Mouse (Mus musculus) hindbrain, embryonic 12.5 days (tissue): ENCODE data around the gene Ikzf2. TPM values are rescaled to one million over a fixed set of nuclear protein-coding genes. Genes with fewer than 3 reads are reported as not detected.

Experiments
- ATAC-seq: fragments of 200-750 bp; cut with Nextera tagmentation; 2 replicates; pipeline ENCODE4 v1.8.0; 2017; ENCODE audit warnings: moderate TSS enrichment; ENCODE audit not compliant: low FRiP score
- H3K27ac ChIP-seq: fragments of 300-500 bp; sonication (generic); 2 replicates; pipeline ENCODE4 v1.5.1; 2016; ENCODE audit warnings: mild to moderate bottlenecking
- H3K27me3 ChIP-seq: fragments of 300-500 bp; sonication (generic); 2 replicates; pipeline ENCODE4 v1.6.1; 2016; ENCODE audit warnings: mild to moderate bottlenecking
- H3K36me3 ChIP-seq: fragments of 300-500 bp; sonication (generic); 2 replicates; pipeline ENCODE4 v1.6.1; 2016; ENCODE audit warnings: mild to moderate bottlenecking
- H3K4me1 ChIP-seq: fragments of 300-500 bp; sonication (generic); 2 replicates; pipeline ENCODE4 v1.6.1; 2016
- H3K4me2 ChIP-seq: fragments of 300-500 bp; sonication (generic); replicated peaks from 2 replicates; pipeline ENCODE4 v1.6.1; 2016; ENCODE audit warnings: mild to moderate bottlenecking
- H3K4me3 ChIP-seq: fragments of 300-500 bp; sonication (generic); 2 replicates; pipeline ENCODE4 v1.5.1; 2016; ENCODE audit warnings: mild to moderate bottlenecking
- H3K9ac ChIP-seq: fragments of 300-500 bp; sonication (generic); 2 replicates; pipeline ENCODE4 v1.6.1; 2016; ENCODE audit warnings: mild to moderate bottlenecking, moderate library complexity
- H3K9me3 ChIP-seq: fragments of 300-500 bp; sonication (generic); replicated peaks from 2 replicates; pipeline ENCODE4 v1.6.1; 2016; ENCODE audit warnings: mild to moderate bottlenecking
- WGBS: fragments of 180-500 bp; shearing (Covaris S2); methylation state at CpG from one replicate; pipeline ENCODE4 v1.1.7; 2016; 5-methylcytosine and 5-hydroxymethylcytosine counted together
- polyA plus RNA-seq: library from polyadenylated mRNA; unstranded; fragments of >200 nt; fragmentation: Nextera tagmentation; extraction: Ambion mirVana; gene quantifications from 2 replicates; pipeline ENCODE4 v1.2.1, GENCODE M21; 2016

The Ikzf2 gene
- 4.0 and 6.2 TPM in 2 replicates for polyA plus RNA-seq

DNA sequence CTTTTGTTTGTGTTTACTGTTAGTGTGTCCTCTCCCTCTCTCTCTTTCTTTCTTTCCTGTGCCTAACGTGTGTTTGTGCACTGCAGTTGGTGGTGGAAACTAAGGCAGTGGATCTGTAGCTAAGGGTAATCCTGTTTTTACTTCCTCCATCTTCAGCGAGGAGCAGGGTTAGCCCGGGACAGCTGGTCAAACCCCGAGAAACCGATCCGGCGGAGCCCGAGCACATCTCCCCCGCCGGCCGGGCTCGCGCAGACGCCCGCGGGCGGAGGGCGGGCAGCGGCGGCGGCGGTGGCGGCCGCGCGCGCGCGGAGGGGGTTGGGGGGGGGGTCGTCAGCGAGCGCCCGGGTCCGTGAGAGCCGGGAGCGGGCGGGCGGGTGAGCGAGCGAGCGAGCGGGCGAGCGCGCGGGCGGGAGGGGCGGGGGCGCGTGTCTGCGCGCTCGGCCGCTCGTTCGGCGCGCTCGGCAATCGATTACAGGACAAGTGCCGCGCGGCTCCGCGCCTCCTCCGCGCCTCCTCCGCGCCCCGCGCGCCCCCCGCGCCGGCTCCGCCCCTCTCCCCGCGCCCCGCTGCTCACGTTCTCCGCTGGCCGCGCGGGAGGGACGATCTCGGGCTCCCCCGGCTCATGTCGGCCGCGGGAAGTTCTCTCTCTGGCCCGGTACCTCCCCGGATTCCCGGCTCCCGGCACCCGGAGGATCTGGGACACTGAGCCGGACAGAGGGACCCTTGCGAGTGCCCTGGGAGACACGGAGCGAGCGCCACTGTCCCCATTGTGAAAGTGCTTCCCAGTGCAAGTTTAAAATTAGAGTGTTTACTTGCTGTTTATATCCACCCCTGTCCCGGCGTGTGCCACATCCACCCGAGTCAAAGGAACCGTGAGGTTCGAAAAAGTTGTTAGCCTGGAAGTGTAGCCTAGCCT is at the start of gene Ikzf2:
Gene Ikzf2 (minus strand): TSS at position 170 of the 916 bp plus-strand sequence.
- peak within 1 kb of the TSS; percentile 75 for H3K9ac ChIP-seq
- peak within 1 kb of the TSS; percentile 76 for H3K4me3 ChIP-seq
- peak within 1 kb of the TSS; percentile 85 for H3K27ac ChIP-seq
- H3K27me3 ChIP-seq = no peaks in the 10 kb centered on the region
- H3K36me3 ChIP-seq = no peaks in the 10 kb centered on the region
- ATAC-seq = peak; percentile 95
- peak within 1 kb of the TSS; percentile 73 for H3K4me2 ChIP-seq
- peaks cover 9% of the 10 kb centered on the region; the same call in 1 of the 2 replicates for H3K4me1 ChIP-seq
- no peaks in the 10 kb centered on the region for H3K9me3 ChIP-seq
- under 1% methylated on average over 45 of the region's 105 CpGs for WGBS

DNA sequence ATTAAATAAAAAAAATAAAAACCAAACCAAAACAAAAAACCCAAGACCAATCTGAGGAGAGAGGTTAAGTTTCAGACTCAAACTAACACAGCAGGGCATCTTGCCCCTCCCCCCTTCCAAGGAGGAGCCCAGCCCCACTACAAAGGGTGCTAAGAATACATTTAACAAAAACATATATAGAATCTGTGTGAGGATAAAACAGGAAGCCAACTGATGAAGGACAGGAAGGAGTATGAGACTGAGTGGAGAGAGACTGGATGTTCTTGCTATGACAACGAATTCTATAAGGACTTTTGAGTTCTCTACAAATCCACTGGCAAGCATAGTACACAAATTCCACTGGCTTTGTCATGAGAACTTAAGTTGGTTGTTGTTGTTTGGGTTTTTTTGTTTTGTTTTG is 42.7 kb upstream of the Ikzf2 start:
- H3K36me3 ChIP-seq = no peaks in the 10 kb centered on the region
- no peaks in the 10 kb centered on the region for H3K9me3 ChIP-seq
- no peak for ATAC-seq
- WGBS = 76% methylated on average over 1 of the region's 1 CpGs
- H3K4me2 ChIP-seq = no peak overlapping the region
- no peak overlapping the region for H3K9ac ChIP-seq
- H3K27me3 ChIP-seq = no peaks in the 10 kb centered on the region
- peaks cover 12% of the 10 kb centered on the region for H3K4me1 ChIP-seq
- peak overlapping the region; percentile 55; the same call in 1 of the 2 replicates for H3K27ac ChIP-seq
- no peak overlapping the region for H3K4me3 ChIP-seq

DNA sequence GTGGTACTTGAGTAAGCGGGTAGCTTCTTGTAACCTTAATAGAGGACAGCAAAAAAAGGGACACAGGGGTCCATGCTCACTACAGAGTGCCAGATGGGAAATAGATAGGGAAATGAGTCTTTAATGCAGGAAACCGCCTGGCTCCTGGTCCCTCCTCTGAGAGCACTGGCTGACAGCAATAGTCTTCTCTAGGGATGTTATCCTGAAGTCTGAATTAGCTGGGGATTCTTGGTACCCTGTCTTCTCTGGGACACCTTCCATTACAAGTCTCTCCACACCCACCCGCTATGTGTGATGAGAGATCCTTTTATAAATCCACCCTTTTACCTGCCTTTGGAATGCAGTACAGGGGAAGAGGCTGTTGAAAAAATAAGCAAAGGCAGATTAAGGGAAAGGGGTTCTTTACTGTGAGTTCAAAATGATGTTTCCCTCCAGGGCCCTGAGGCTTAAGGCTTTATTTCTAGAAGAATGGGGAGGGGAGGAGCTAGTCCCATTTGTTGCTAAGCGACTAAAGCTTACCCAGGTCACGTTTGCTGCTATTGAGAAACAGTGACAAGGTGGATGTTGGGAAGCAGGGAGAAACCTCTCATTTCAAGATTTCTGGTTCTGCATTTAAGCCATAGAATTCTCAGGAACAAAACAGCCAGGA is 42.1 kb upstream of the Ikzf2 start:
- H3K4me1 ChIP-seq = peaks cover 12% of the 10 kb centered on the region
- H3K27ac ChIP-seq = 0 out of 2 replicates have a peak overlapping the region, but pooled peaks have one; percentile 32
- H3K27me3 ChIP-seq = no peaks in the 10 kb centered on the region
- no peak overlapping the region for H3K4me3 ChIP-seq
- H3K4me2 ChIP-seq = no peak overlapping the region
- no peaks in the 10 kb centered on the region for H3K36me3 ChIP-seq
- WGBS = 28% methylated on average over 5 of the region's 5 CpGs
- no peak overlapping the region for H3K9ac ChIP-seq
- ATAC-seq = peak; percentile 79
- no peaks in the 10 kb centered on the region for H3K9me3 ChIP-seq

DNA sequence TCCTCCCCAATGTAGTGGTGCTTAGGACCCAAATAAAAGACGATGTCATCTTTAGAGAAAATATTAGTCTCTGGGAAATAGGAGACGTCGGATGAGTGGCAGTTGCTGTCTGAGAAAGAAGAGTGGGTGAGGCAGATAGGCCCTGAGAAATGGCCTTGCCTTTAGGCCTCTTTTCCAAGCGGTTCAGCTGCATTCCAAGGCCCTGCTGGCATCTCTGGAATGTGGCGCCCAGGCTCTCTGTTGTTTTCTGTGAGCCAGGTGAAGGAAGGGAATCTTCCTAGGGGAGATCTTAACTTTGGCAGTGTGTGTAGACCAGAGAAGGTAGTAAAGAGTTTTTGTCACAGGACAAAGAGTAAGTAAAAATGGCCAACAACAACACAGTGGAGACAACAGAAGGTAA is 40.9 kb upstream of the Ikzf2 start:
- Histone ChIP-seq H3K27ac (no peak overlapping the region), H3K4me2 (no peak overlapping the region), H3K36me3 (no peaks in the 10 kb centered on the region), H3K4me1 (peaks cover 12% of the 10 kb centered on the region), H3K9ac (no peak overlapping the region), H3K9me3 (no peaks in the 10 kb centered on the region), H3K27me3 (no peaks in the 10 kb centered on the region), H3K4me3 (no peak overlapping the region)
- 41% methylated on average over 5 of the region's 5 CpGs for WGBS
- ATAC-seq = no peak

DNA sequence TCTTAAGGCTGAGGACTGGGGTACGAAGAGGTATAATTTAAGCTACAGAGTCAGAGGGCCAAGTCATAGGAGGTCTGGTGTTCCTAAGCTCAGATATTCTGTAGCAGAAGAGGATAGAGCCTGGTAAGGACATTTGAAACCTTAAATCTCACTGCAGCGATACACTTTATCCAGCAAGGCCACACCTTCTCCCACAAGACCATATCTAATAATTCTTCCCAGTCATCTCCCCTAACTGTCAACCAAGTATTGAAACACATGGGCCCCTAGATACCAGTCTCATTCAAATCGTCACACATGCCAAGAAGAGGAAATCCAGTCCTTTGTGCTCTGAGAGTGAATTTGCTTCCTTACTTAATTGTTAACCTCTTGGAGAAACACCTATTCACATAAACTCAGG is 30.1 kb upstream of the Ikzf2 start:
- Histone ChIP-seq H3K4me1 (no peaks in the 10 kb centered on the region), H3K27me3 (no peaks in the 10 kb centered on the region), H3K9ac (no peak overlapping the region), H3K4me2 (no peak overlapping the region), H3K4me3 (no peak overlapping the region), H3K27ac (no peak overlapping the region), H3K9me3 (no peaks in the 10 kb centered on the region), H3K36me3 (no peaks in the 10 kb centered on the region)
- no peak for ATAC-seq
- 89% methylated on average over 3 of the region's 3 CpGs for WGBS

DNA sequence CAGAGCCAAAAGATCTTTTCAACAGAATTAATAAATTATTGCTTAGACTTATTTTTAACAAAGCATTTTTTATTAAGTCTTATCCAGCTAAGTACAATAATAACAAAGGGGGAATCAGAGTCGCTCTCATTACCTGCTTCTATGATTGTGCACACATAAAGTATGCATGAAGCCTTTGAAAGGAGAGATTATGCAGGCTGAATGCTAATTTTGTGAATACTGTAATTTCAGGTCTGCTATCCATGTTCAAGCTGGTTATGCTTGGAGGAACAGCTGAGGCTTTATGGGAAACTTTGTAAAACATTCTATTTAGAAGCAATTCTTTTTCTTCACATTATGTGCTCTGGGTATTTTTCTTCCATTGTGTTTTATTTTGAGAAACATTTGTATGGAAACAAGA is 21.5 kb upstream of the Ikzf2 start:
- H3K4me1 ChIP-seq = no peaks in the 10 kb centered on the region
- no peak overlapping the region for H3K4me2 ChIP-seq
- WGBS = 83% methylated on average over 1 of the region's 1 CpGs
- H3K27ac ChIP-seq = no peak overlapping the region
- H3K27me3 ChIP-seq = no peaks in the 10 kb centered on the region
- no peak for ATAC-seq
- H3K36me3 ChIP-seq = no peaks in the 10 kb centered on the region
- no peak overlapping the region for H3K9ac ChIP-seq
- H3K4me3 ChIP-seq = no peak overlapping the region
- no peaks in the 10 kb centered on the region for H3K9me3 ChIP-seq

DNA sequence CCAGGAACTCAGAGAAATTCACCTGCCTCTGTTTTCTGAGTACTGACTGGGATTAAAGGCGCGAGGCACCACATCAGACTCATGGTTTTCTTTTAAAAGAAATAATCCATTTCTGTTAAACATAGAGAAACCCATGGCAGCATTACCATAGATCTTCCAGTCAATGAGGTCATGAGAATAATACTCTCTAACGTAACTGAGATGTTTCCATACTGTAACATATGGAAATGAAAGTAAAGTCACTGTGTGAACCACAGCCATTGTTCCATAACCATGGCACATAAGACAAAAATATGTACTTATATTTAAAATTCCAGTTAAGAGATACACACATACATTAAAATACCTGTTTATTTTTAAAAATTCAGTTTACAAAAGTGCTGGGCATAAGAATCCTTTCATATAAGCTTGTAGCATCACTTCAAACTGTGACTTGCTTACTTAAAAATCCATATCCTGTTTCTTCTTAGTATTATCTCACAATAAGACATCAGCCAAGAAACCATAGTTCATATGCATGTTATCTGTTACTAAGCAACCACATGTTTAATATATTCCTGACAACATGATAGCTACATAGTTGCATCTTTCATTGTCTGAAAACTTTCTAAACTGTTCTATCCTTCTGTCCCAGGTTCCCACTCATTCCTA is 16.6 kb upstream of the Ikzf2 start:
- Histone ChIP-seq H3K4me3 (no peak overlapping the region), H3K4me1 (no peaks in the 10 kb centered on the region), H3K27me3 (no peaks in the 10 kb centered on the region), H3K27ac (no peak overlapping the region), H3K4me2 (no peak overlapping the region), H3K9me3 (no peaks in the 10 kb centered on the region), H3K9ac (no peak overlapping the region), H3K36me3 (no peaks in the 10 kb centered on the region)
- WGBS = 93% methylated on average over 3 of the region's 3 CpGs
- ATAC-seq = no peak

DNA sequence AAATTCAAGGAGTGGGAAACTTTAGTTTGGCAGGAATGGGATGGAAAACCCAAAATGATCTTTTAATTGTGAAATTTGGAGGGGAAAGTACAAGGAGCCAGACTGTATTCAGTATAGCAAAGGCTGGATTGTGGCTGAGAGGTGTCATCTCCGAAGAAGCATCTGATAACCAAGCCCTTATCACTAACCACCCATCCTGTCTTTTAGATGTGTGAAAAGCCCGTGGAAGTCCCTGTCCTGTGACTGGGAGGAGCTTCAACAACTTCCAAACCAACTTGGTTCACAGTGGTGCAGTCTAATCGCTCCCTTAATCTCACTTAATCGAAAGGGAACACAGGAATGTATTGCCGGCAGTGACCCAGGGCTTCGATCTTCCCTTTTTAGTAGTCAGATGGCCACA is 4.9 kb upstream of the Ikzf2 start:
- Histone ChIP-seq H3K36me3 (no peaks in the 10 kb centered on the region), H3K4me1 (0 out of 2 replicates have a peak, but pooled peaks cover 2% of the 10 kb centered on the region), H3K9ac (no peak overlapping the region), H3K27me3 (no peaks in the 10 kb centered on the region), H3K4me3 (no peak overlapping the region), H3K27ac (no peak overlapping the region), H3K4me2 (no peak overlapping the region), H3K9me3 (no peaks in the 10 kb centered on the region)
- WGBS = 86% methylated on average over 6 of the region's 6 CpGs
- ATAC-seq = no peak

DNA sequence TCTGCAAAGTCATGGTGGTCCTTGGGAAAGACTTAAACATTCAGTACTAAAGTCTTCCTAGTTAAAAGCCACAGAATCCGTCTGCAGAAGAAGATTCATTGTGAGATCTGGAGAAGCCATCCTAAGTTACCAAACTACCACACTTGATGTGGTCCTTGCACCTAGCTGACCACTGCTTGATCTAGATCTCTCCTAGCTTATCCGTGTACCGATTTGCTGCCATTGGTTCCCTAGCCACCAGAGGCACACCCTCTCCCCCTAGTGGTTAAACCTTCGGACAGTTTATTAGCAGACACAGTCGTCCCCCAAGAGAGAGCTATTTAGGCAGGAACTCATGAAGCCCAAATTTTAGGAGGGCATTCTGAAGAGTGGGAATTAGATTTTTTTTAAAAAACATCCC is 1.9 kb upstream of the Ikzf2 start:
- H3K27me3 ChIP-seq = no peaks in the 10 kb centered on the region
- no peak for ATAC-seq
- H3K4me2 ChIP-seq = peak overlapping the region; percentile 24; the same call in 1 of the 2 replicates
- no peak overlapping the region for H3K4me3 ChIP-seq
- no peak overlapping the region for H3K9ac ChIP-seq
- H3K9me3 ChIP-seq = no peaks in the 10 kb centered on the region
- H3K4me1 ChIP-seq = peaks cover 9% of the 10 kb centered on the region; the same call in 1 of the 2 replicates
- WGBS = under 1% methylated on average over 5 of the region's 5 CpGs
- H3K36me3 ChIP-seq = no peaks in the 10 kb centered on the region
- no peak overlapping the region for H3K27ac ChIP-seq

DNA sequence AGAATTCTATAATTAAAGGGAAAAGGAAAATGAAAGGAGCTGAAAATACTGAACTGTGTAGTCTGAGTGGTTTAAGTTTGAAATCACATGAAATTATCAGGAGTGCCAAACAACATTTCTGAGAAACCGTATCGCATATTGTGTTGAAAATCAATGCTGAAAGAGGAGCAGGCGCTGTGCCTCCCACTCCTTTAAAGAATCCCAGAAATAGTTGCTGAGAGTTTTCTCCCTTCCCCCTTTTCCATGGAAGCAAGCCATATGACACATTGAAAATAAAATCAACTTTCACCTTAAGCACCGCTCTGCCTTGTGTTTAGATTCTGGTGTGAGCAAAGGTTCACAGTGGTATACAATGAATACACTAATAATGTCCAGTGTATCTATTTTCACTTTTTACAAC is 1.1 kb upstream of the Ikzf2 start:
- ATAC-seq = no peak
- no peaks in the 10 kb centered on the region for H3K9me3 ChIP-seq
- H3K27me3 ChIP-seq = no peaks in the 10 kb centered on the region
- H3K9ac ChIP-seq = 0 out of 2 replicates have a peak overlapping the region, but pooled peaks have one; percentile 75
- H3K4me1 ChIP-seq = peaks cover 9% of the 10 kb centered on the region; the same call in 1 of the 2 replicates
- H3K36me3 ChIP-seq = no peaks in the 10 kb centered on the region
- peak overlapping the region; percentile 76 for H3K4me3 ChIP-seq
- WGBS = 12% methylated on average over 4 of the region's 4 CpGs
- H3K4me2 ChIP-seq = peak overlapping the region; percentile 73
- H3K27ac ChIP-seq = no peak overlapping the region

DNA sequence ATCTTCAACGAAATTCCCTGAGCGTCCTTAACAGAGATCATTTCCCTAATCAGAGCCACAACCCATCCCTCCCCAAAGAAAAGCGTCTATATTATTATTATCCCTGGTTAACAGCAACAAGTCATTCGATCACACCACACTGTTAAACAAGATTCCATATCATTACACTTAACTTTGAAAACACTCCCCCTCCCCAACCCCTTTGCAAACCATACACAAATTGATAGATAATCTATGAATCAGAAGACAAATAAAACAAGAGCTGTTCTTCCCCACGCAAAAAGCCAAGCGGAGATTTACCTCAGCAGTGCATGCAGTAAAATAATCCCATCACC is 337 bp downstream of the Ikzf2 start:
- Histone ChIP-seq H3K27ac (peak overlapping the region; percentile 85), H3K4me1 (peaks cover 9% of the 10 kb centered on the region; the same call in 1 of the 2 replicates), H3K9ac (peak overlapping the region; percentile 75), H3K9me3 (no peaks in the 10 kb centered on the region), H3K4me3 (peak overlapping the region; percentile 76), H3K36me3 (no peaks in the 10 kb centered on the region), H3K4me2 (peak overlapping the region; percentile 73), H3K27me3 (no peaks in the 10 kb centered on the region)
- ATAC-seq = peak; percentile 20
- WGBS = under 1% methylated on average over 6 of the region's 6 CpGs

DNA sequence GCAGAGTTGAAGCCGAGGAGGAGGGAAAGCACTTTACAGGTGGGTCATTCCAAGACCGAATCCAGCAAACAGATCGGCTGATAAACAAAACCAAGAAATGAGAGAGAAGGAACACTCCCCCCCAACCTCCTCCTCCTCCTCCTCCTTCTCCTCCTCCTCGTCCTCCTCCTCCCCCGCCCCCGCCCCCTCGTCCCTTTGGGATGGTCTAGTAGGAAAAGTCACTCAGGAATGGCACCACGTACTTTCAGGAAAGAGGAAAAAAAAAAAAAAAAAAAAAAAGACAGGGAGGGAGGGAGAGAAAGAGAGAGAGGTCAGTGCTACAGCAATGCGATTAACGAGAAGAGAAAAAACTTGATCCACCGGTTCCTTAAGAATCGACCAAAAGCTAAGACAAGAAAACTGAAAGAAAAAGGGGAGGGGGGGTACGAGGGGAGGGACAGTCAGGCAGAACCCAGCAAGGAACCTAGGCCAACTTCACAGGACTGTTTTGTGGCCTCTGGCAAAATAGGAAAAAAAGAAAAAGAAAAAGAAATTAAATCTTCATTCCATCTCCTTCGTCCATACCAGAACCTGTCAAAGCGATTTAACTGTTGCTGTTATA is 1.1 kb downstream of the Ikzf2 start:
- under 1% methylated on average over 15 of the region's 15 CpGs for WGBS
- Histone ChIP-seq H3K9ac (peak overlapping the region; percentile 75), H3K9me3 (no peaks in the 10 kb centered on the region), H3K4me1 (peaks cover 9% of the 10 kb centered on the region; the same call in 1 of the 2 replicates), H3K36me3 (no peaks in the 10 kb centered on the region), H3K4me2 (peak overlapping the region; percentile 73), H3K27me3 (no peaks in the 10 kb centered on the region), H3K4me3 (peak overlapping the region; percentile 76), H3K27ac (peak overlapping the region; percentile 30; the same call in 1 of the 2 replicates)
- ATAC-seq = no peak
